Mouse (Mus musculus) C2C12 (cell line): ENCODE data around the gene Sh2d3c. TPM values are rescaled to one million over a fixed set of nuclear protein-coding genes. Genes with fewer than 3 reads are reported as not detected.

Experiments used
- H3K27me3 ChIP-seq: one replicate; pipeline ENCODE4 v1.6.1; 2011; ENCODE audit not compliant: control insufficient read depth, insufficient read depth, insufficient read length
- H3K36me3 ChIP-seq: one replicate; pipeline ENCODE4 v1.6.1; 2011; ENCODE audit not compliant: control insufficient read depth, insufficient read depth
- H3K4me3 ChIP-seq: one replicate; pipeline ENCODE4 v1.5.1; 2011; ENCODE audit warnings: mild to moderate bottlenecking, control low read depth; ENCODE audit not compliant: poor library complexity, insufficient read depth, severe bottlenecking
- H3K79me2 ChIP-seq: one replicate; pipeline ENCODE4 v1.6.1; 2011; ENCODE audit not compliant: control insufficient read depth, insufficient read depth
- H3K79me3 ChIP-seq: one replicate; pipeline ENCODE4 v1.6.1; 2011; ENCODE audit warnings: low read depth, control low read depth
- H3ac ChIP-seq: one replicate; pipeline ENCODE3; 2011; ENCODE audit warnings: low read depth; ENCODE audit not compliant: control insufficient read depth, insufficient read length
- CEBPB ChIP-seq: IDR thresholded peaks from one replicate; pipeline ENCODE4 v1.6.1; 2011; ENCODE audit warnings: low read depth, mild to moderate bottlenecking, control low read depth, moderate library complexity
- CTCF ChIP-seq: IDR thresholded peaks from one replicate; pipeline ENCODE4 v1.5.1; 2011; ENCODE audit not compliant: control insufficient read depth, insufficient read depth, insufficient read length
- FOSL1 ChIP-seq: IDR thresholded peaks from one replicate; pipeline ENCODE4 v1.8.0; 2011; ENCODE audit warnings: mild to moderate bottlenecking, low read length; ENCODE audit not compliant: poor library complexity, insufficient read depth, severe bottlenecking
- MAX ChIP-seq: IDR thresholded peaks from one replicate; pipeline ENCODE4 v1.6.1; 2011; ENCODE audit warnings: mild to moderate bottlenecking, control low read depth
- MYOD1 ChIP-seq: IDR thresholded peaks from one replicate; pipeline ENCODE4 v1.6.1; 2011; ENCODE audit warnings: low read depth; ENCODE audit not compliant: control insufficient read depth, insufficient read length
- MYOG ChIP-seq: IDR thresholded peaks from one replicate; pipeline ENCODE4 v1.6.1; 2011; ENCODE audit not compliant: control insufficient read depth, insufficient read length; ENCODE audit errors: extremely low read depth
- USF1 ChIP-seq: IDR thresholded peaks from one replicate; pipeline ENCODE4 v1.6.1; 2011; ENCODE audit warnings: low read depth, mild to moderate bottlenecking, control low read depth, moderate library complexity
- polyA plus RNA-seq: library from polyadenylated mRNA; unstranded; fragments of >200 nt; fragmentation: generic; extraction: Trizol; gene quantifications from one replicate; pipeline ENCODE4 v1.2.1, GENCODE M21; 2012; ENCODE audit warnings: missing spikeins

Gene Sh2d3c
- polyA plus RNA-seq, 1 experiment = 0.50 TPM

DNA sequence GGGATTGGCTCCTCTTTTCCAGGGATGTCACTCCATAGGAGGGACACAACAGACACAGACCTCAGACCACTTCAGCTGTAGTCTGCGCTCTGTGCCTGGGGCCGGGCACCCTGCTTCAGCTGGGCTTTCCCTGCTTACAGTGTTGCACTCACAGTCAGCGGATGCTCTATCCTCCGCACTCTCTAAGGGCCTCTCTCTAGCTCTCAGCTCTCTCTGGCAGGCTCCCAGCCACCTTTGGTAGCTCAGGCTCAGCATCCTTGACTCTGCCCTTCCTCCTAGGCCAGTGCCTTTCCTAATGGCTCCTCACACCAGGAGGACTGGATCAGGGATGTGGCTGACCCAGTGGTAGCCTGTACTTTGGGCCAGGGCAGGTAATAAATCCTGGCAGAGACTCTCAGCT lies 11.1 kb downstream of the Sh2d3c start:
- no peaks in the 10 kb centered on the region for H3K36me3 ChIP-seq
- no peaks in the 10 kb centered on the region for H3K79me3 ChIP-seq
- H3K4me3 ChIP-seq = no peak overlapping the region
- H3K27me3 ChIP-seq = no peaks in the 10 kb centered on the region
- no peak overlapping the region for H3ac ChIP-seq
- H3K79me2 ChIP-seq = no peaks in the 10 kb centered on the region
- TF ChIP-seq MYOD1 (no peak), CEBPB (no peak), MYOG (no peak), USF1 (no peak)

DNA sequence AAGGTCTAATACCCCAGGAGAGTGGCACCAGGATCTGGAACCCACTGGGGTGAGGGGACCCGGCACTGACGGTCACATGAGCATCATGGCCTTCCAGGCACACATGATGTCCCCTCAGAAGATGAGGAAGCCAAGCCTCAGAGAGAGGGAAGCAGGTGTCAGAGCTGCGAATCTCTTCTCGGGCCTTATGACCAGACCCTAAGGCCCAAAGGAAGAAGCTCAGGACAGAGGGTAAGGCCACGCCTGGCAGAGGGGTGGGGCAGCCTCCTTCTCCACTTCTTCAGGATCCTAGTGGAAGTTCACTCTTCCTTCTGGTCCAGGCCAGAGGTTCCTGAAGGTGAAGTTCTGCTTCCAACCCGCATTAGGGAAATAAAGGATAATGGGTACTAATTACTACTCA lies 11.8 kb downstream of the Sh2d3c start:
- Histone ChIP-seq H3ac (no peak overlapping the region), H3K79me3 (no peaks in the 10 kb centered on the region), H3K4me3 (no peak overlapping the region), H3K79me2 (no peaks in the 10 kb centered on the region), H3K27me3 (no peaks in the 10 kb centered on the region), H3K36me3 (no peaks in the 10 kb centered on the region)
- TF ChIP-seq FOSL1 (no peak), MYOG (no peak), MAX (no peak), USF1 (no peak), MYOD1 (no peak), CTCF (no peak), CEBPB (no peak)

DNA sequence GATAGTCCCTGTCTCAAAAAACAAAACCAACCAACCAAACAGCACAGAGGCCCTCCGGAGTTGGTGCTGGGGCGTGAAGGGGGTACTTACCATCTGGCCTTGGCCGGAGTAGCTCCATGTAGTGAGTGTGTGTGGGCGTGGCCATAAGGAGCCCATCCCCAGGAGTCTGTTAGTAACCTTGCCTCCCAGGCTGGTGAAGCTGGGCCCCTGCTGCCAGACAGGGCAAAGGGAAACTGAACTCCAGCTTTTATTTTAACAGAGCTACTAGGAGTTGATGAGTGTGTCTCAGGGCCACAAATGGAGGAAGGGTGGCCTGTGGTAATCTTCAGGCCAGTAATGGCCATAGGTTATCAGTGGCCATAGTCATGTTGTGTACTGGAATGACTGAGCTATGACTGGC lies 13.6 kb downstream of the Sh2d3c start:
- Histone ChIP-seq H3ac (no peak overlapping the region), H3K79me3 (no peaks in the 10 kb centered on the region), H3K4me3 (no peak overlapping the region), H3K27me3 (no peaks in the 10 kb centered on the region), H3K36me3 (no peaks in the 10 kb centered on the region), H3K79me2 (no peaks in the 10 kb centered on the region)
- no peak for TF ChIP-seq USF1
- TF ChIP-seq FOSL1 = no peak
- no peak for TF ChIP-seq CEBPB
- no peak for TF ChIP-seq MYOG
- no peak for TF ChIP-seq CTCF

DNA sequence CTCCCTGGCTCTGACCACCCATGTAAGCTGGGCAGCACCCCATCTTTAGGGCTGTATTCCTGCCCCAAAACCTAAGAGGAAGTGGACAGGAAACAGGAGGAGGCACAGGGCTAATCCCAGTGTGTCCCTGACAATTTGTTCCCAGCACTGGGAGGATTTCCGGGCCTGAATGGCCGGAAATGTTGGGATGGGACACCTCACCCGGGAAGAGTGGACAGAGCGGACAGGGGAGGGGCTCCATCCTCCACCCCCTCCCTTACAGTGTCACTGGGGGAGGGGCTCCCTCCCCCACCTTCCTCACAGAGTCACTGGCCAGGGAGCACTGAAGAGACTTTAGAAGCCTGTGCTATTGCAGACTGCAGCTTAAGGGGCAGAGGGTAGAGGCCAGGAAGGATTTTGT lies 14.1 kb downstream of the Sh2d3c start:
- Histone ChIP-seq H3K79me2 (no peaks in the 10 kb centered on the region), H3K27me3 (no peaks in the 10 kb centered on the region), H3K36me3 (no peaks in the 10 kb centered on the region), H3K79me3 (no peaks in the 10 kb centered on the region), H3ac (no peak overlapping the region), H3K4me3 (no peak overlapping the region)
- TF ChIP-seq MYOD1 (no peak), FOSL1 (no peak), USF1 (no peak), CTCF (no peak), MAX (no peak), MYOG (no peak), CEBPB (no peak)

DNA sequence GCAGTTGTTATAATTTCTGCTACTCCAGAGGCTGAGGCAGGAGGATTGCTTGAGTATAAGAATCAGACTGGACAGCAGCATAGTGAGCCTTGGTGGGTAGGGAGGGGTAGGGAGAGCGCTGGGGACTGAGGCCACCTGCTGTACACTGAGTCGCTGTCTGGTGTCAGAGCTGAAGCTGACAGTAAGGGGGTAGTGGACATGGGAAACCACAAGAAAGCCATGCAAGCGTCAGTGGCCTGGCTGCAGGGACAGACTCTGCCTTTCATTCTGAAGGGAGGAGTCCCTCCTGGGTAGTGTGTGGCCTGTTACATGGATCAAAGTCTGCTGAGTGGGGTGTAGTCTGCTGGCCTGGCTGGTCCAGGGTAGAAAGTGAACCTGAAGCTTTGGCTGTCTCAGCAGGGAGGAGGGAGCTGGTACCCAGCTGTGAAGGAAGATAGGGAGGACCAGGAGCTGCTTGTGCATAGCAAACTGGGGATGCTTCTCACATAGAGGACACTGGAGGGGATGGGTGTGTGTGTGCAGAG lies 15.5 kb downstream of the Sh2d3c start:
- TF ChIP-seq CTCF (no peak), MYOD1 (no peak), USF1 (no peak), MAX (no peak), MYOG (no peak), CEBPB (no peak), FOSL1 (no peak)

DNA sequence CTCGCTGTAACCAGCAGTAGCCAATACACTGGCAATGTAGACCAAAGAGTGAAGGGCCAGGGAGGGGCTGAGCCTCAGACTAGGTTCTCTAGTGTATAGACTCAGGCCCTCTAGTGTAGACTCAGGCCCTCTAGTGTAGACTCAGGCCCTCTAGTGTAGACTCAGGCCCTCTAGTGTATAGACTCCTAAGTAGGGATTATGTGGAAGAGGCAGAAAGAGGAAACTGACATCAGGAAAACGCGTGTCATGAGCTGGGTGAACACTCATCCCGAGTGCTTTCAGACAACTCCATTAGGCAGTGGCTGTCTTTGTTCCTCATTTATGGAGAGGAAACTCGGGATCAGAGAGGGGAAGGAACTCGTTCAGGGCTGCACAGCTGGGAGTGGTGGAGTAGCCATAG lies 16.2 kb downstream of the Sh2d3c start:
- H3K27me3 ChIP-seq = peaks cover 18% of the 10 kb centered on the region
- no peak overlapping the region for H3K4me3 ChIP-seq
- no peak for TF ChIP-seq MYOG
- TF ChIP-seq MAX = no peak
- no peak for TF ChIP-seq USF1
- no peak for TF ChIP-seq MYOD1
- H3K79me2 ChIP-seq = no peaks in the 10 kb centered on the region
- H3K79me3 ChIP-seq = no peaks in the 10 kb centered on the region
- no peaks in the 10 kb centered on the region for H3K36me3 ChIP-seq
- no peak overlapping the region for H3ac ChIP-seq

More for the DNA sequence above, 15.5 kb downstream of the Sh2d3c start:
- no peaks in the 10 kb centered on the region for H3K79me2 ChIP-seq
- no peak overlapping the region for H3ac ChIP-seq
- no peaks in the 10 kb centered on the region for H3K36me3 ChIP-seq
- no peak overlapping the region for H3K4me3 ChIP-seq
- H3K79me3 ChIP-seq = no peaks in the 10 kb centered on the region
- peaks cover 11% of the 10 kb centered on the region for H3K27me3 ChIP-seq

DNA sequence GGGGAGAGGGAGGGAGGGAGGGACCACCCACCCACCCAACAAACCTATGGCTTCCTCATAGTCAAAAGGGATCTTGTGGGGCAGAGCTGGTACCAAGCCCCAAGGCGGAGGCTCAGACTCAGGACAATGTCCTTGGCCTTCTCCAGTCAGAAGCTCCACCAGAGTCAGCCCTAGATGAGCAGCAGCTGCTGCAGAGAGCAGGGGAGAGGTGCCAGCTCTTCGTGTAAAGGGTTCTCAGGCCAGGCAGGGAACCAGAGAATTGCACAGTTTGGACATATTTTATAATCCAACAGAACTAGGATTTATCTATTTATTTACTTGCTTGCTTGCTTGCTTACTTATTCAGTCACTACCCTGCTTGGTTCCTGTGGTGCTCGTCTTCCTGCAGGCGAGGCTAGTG lies 18.5 kb downstream of the Sh2d3c start:
- TF ChIP-seq FOSL1 = no peak
- TF ChIP-seq CEBPB = no peak
- no peak overlapping the region for H3K4me3 ChIP-seq
- H3K36me3 ChIP-seq = no peaks in the 10 kb centered on the region
- H3K79me2 ChIP-seq = no peaks in the 10 kb centered on the region
- H3K27me3 ChIP-seq = peaks cover 38% of the 10 kb centered on the region
- no peaks in the 10 kb centered on the region for H3K79me3 ChIP-seq
- no peak overlapping the region for H3ac ChIP-seq
